Comparison of ENCODE assay signal across 8 mouse cellular contexts in genomic region chr9:41273839-41274271, GRCm38 (mm10).
A peak's percentile ranks its signal among the peaks of the same experiment; 100 is the strongest.
DNase-seq lines count a peak whose midpoint lies in the region; ATAC-seq and TF ChIP-seq lines count a peak whose summit lies in the region.

No protein-coding gene starts in this region.

- WGBS in lung, embryonic 16.5 days: 7% methylated on average over 13 of the region's 13 CpGs
- WGBS in forebrain, embryonic 12.5 days: 4% methylated on average over 13 of the region's 13 CpGs
- 11% methylated on average over 13 of the region's 13 CpGs for WGBS in intestine, postnatal 0 days
- 7% methylated on average over 13 of the region's 13 CpGs for WGBS in stomach, embryonic 15.5 days

- no peaks in the 10 kb centered on the region for H3K9me3 ChIP-seq in lung, embryonic 16.5 days (ENCODE audit: control insufficient read depth, low read length)
- no peaks in the 10 kb centered on the region for H3K9me3 ChIP-seq in forebrain, embryonic 12.5 days
- no peaks in the 10 kb centered on the region for H3K9me3 ChIP-seq in intestine, postnatal 0 days (ENCODE audit: control insufficient read depth)
- H3K9me3 ChIP-seq in stomach, embryonic 15.5 days: no peaks in the 10 kb centered on the region

- peak overlapping the region; percentile 61 for H3K9ac ChIP-seq in lung, embryonic 16.5 days (ENCODE audit: low read length)
- H3K9ac ChIP-seq in forebrain, embryonic 12.5 days: peak overlapping the region; percentile 56
- H3K9ac ChIP-seq in intestine, postnatal 0 days (ENCODE audit: low read depth, low read length): no peak overlapping the region
- H3K9ac ChIP-seq in stomach, embryonic 15.5 days: no peak overlapping the region

- DNase-seq in lung, postnatal 25 days (ENCODE audit: low spot score): no peak
- no peak for DNase-seq in thymus, postnatal 36 days
- DNase-seq in thymus, adult 18-20 months: no peak
- no peak for DNase-seq in cerebellum, adult 9-10 months

- peak; percentile 31; the same call in 1 of the 2 replicates for ATAC-seq in lung, embryonic 16.5 days (ENCODE audit: low read depth)
- ATAC-seq in forebrain, embryonic 12.5 days (ENCODE audit: low FRiP score): peak; percentile 64
- no peak for ATAC-seq in intestine, postnatal 0 days
- no peak for ATAC-seq in stomach, embryonic 15.5 days (ENCODE audit: insufficient read depth, low FRiP score, low read depth)

- TF ChIP-seq CTCF in intestine, postnatal 0 days (IDR thresholded peaks at IDR 0.05; ENCODE audit: low read depth): no peak

- H3K36me3 ChIP-seq in lung, embryonic 16.5 days (ENCODE audit: control insufficient read depth, insufficient read depth, low read length): no peaks in the 10 kb centered on the region
- H3K36me3 ChIP-seq in forebrain, embryonic 12.5 days (replicated peaks): no peaks in the 10 kb centered on the region
- H3K36me3 ChIP-seq in intestine, postnatal 0 days (ENCODE audit: control insufficient read depth, insufficient read depth): no peaks in the 10 kb centered on the region
- H3K36me3 ChIP-seq in stomach, embryonic 15.5 days: no peaks in the 10 kb centered on the region

- H3K27me3 ChIP-seq in lung, embryonic 16.5 days (ENCODE audit: control insufficient read depth, insufficient read depth, low read depth, low read length): no peaks in the 10 kb centered on the region
- H3K27me3 ChIP-seq in forebrain, embryonic 12.5 days: no peaks in the 10 kb centered on the region
- H3K27me3 ChIP-seq in intestine, postnatal 0 days (replicated peaks; ENCODE audit: control insufficient read depth, insufficient read depth, low read length): no peaks in the 10 kb centered on the region
- no peaks in the 10 kb centered on the region for H3K27me3 ChIP-seq in stomach, embryonic 15.5 days (replicated peaks)

- no peak overlapping the region for H3K27ac ChIP-seq in lung, embryonic 16.5 days (ENCODE audit: low read length)
- peak overlapping the region; percentile 95 for H3K27ac ChIP-seq in forebrain, embryonic 12.5 days
- no peak overlapping the region for H3K27ac ChIP-seq in intestine, postnatal 0 days (ENCODE audit: low read depth, low read length)
- H3K27ac ChIP-seq in stomach, embryonic 15.5 days: peak overlapping the region; percentile 46; the same call in 1 of the 2 replicates

- peak overlapping the region; percentile 75 for H3K4me2 ChIP-seq in lung, embryonic 16.5 days (ENCODE audit: low read depth, low read length)
- H3K4me2 ChIP-seq in forebrain, embryonic 12.5 days: peak overlapping the region; percentile 62
- H3K4me2 ChIP-seq in intestine, postnatal 0 days (replicated peaks; ENCODE audit: low read depth): peak overlapping the region; percentile 62
- H3K4me2 ChIP-seq in stomach, embryonic 15.5 days: peak overlapping the region; percentile 64

- H3K4me3 ChIP-seq in lung, embryonic 16.5 days (ENCODE audit: low read length): peak overlapping the region; percentile 48
- H3K4me3 ChIP-seq in forebrain, embryonic 12.5 days (replicated peaks): peak overlapping the region; percentile 35
- peak overlapping the region; percentile 13 for H3K4me3 ChIP-seq in intestine, postnatal 0 days (ENCODE audit: low read depth, low read length)
- H3K4me3 ChIP-seq in stomach, embryonic 15.5 days (replicated peaks): peak overlapping the region; percentile 36

- peaks cover 11% of the 10 kb centered on the region for H3K4me1 ChIP-seq in lung, embryonic 16.5 days (replicated peaks; ENCODE audit: control insufficient read depth, insufficient read depth, low read length)
- H3K4me1 ChIP-seq in forebrain, embryonic 12.5 days: peaks cover 20% of the 10 kb centered on the region
- no peaks in the 10 kb centered on the region for H3K4me1 ChIP-seq in intestine, postnatal 0 days (replicated peaks; ENCODE audit: control insufficient read depth, insufficient read depth, low read length)
- H3K4me1 ChIP-seq in stomach, embryonic 15.5 days: peaks cover 8% of the 10 kb centered on the region

Comparison
In these comparisons a context has a peak if more than half of its experiments do, and no peak if none do; other contexts are left out.
1. ATAC-seq: peak in lung, embryonic 16.5 days (single experiment) and forebrain, embryonic 12.5 days (single experiment); none in intestine, postnatal 0 days (single experiment) and stomach, embryonic 15.5 days (single experiment).
2. H3K27ac ChIP-seq: peak in forebrain, embryonic 12.5 days (single experiment) and stomach, embryonic 15.5 days (single experiment); none in lung, embryonic 16.5 days (single experiment) and intestine, postnatal 0 days (single experiment).
3. H3K9ac ChIP-seq: peak in lung, embryonic 16.5 days (single experiment) and forebrain, embryonic 12.5 days (single experiment); none in intestine, postnatal 0 days (single experiment) and stomach, embryonic 15.5 days (single experiment).
4. Peak in every context shown above with its lines, with median percentiles within 50 percentile points of each other: H3K4me2 ChIP-seq and H3K4me3 ChIP-seq.